Mouse (Mus musculus) liver, embryonic 14.5 days (tissue): ENCODE data around the gene Gatd1. TPM values are rescaled to one million over a fixed set of nuclear protein-coding genes. Genes with fewer than 3 reads are reported as not detected.

Experiments used
- ATAC-seq: fragments of 200-750 bp; cut with Nextera tagmentation; 2 replicates; pipeline ENCODE4 v1.8.0; 2017; ENCODE audit warnings: moderate number of reproducible peaks, mild to moderate bottlenecking, moderate library complexity; ENCODE audit not compliant: insufficient read depth
- DNase-seq, 3 experiments: peaks; one replicate each; pipeline ENCODE4 v3.0.0-alpha.2; 2012 to 2013; ENCODE audit warnings: low read depth in 3 of 3, low spot score in 3 of 3
- H3K27ac ChIP-seq: fragments of 300-500 bp; sonication (generic); 2 replicates; pipeline ENCODE4 v1.5.1; 2014; ENCODE audit warnings: moderate library complexity, mild to moderate bottlenecking, control low read depth, inconsistent platforms
- H3K27me3 ChIP-seq: fragments of 300-500 bp; sonication (generic); 2 replicates; pipeline ENCODE4 v1.6.1; 2014; ENCODE audit warnings: mild to moderate bottlenecking, low read length, moderate library complexity; ENCODE audit not compliant: control insufficient read depth, insufficient read depth
- H3K36me3 ChIP-seq: fragments of 300-500 bp; sonication (generic); replicated peaks from 2 replicates; pipeline ENCODE4 v1.6.1; 2014; ENCODE audit warnings: low read depth; ENCODE audit not compliant: control insufficient read depth, insufficient read depth
- H3K4me1 ChIP-seq, 2 experiments: fragments of 200-500 bp in 1 of 2; fragments of 300-500 bp in 1 of 2; sonication (generic) in 1 of 2; replicated peaks; 2 replicates each; pipeline ENCODE4 v1.6.1; 2012 to 2014; ENCODE audit warnings: antibody characterized with exemption in 1 of 2, inconsistent platforms in 1 of 2, low read length in 1 of 2; ENCODE audit not compliant: control insufficient read depth in 2 of 2, insufficient read depth in 2 of 2
- H3K4me2 ChIP-seq: fragments of 300-500 bp; sonication (generic); 2 replicates; pipeline ENCODE4 v1.6.1; 2014; ENCODE audit warnings: low read depth, mild to moderate bottlenecking, control low read depth, moderate library complexity
- H3K4me3 ChIP-seq, 2 experiments: fragments of 200-500 bp in 1 of 2; fragments of 300-500 bp in 1 of 2; sonication (generic) in 1 of 2; 2 replicates each; pipeline ENCODE4 v1.5.1; 2012 to 2014; ENCODE audit warnings: low read depth in 2 of 2, low read length in 2 of 2, mild to moderate bottlenecking in 2 of 2, control low read depth in 1 of 2, inconsistent platforms in 1 of 2, moderate library complexity in 1 of 2; ENCODE audit not compliant: insufficient read depth in 1 of 2
- H3K9ac ChIP-seq: fragments of 300-500 bp; sonication (generic); replicated peaks from 2 replicates; pipeline ENCODE4 v1.6.1; 2014; ENCODE audit warnings: mild to moderate bottlenecking, control low read depth, moderate library complexity
- H3K9me3 ChIP-seq: fragments of 300-500 bp; sonication (generic); 2 replicates; pipeline ENCODE4 v1.6.1; 2016; ENCODE audit warnings: low read length, mixed read lengths; ENCODE audit not compliant: control insufficient read depth
- CTCF ChIP-seq: IDR thresholded peaks from 2 replicates; pipeline ENCODE4 v1.5.1; 2016; ENCODE audit warnings: antibody characterized with exemption, low read depth, control low read depth
- EP300 ChIP-seq: IDR thresholded peaks from 2 replicates; pipeline ENCODE4 v1.6.1; 2016; ENCODE audit warnings: antibody characterized with exemption, low read depth
- WGBS: fragments of 180-500 bp; shearing (Covaris S2); extraction: QIAGEN DNeasy Blood & Tissue Kit; methylation state at CpG from one replicate; pipeline ENCODE4 v1.1.7; 2014; ENCODE audit not compliant: insufficient replicate concordance; 5-methylcytosine and 5-hydroxymethylcytosine counted together
- polyA plus RNA-seq, 2 experiments: library from polyadenylated mRNA; depleted of rRNA in 1 of 2; stranded (reverse) in 1 of 2; unstranded in 1 of 2; fragments of >200 nt; fragmentation: Nextera tagmentation in 1 of 2; extraction: Ambion mirVana in 1 of 2; gene quantifications; 2 replicates each; pipeline versions ENCODE4 v1.2.1 to v1.2.3; 2012 to 2014

Gatd1 gene
- polyA plus RNA-seq, 2 experiments = 8.7 to 13.8 TPM

DNA sequence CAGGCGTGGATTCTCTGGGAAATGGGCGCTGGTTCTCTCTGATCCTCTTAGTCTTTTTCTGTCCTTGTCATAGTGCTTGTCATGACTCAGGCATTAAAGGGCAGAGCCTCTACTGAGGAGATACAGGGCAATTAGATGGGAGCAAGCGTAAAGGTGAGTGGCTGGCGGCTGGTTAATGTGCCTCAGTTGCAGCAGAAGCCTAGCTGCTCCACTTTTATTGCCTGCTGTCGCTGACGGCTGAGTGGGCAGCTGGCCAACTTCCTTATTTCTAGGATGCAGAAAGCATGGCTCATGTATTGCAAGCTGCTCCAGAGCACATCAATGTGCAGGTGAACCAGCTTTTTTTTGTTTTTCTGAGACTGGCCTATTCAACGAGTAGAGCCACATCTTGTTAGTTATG, 5.0 kb upstream of the Gatd1 start:
- Histone ChIP-seq H3K4me2 (no peak overlapping the region), H3K27ac (no peak overlapping the region), H3K9ac (no peak overlapping the region), H3K4me3 (no peak overlapping the region), H3K4me1 (peaks cover 8% of the 10 kb centered on the region in 2 experiments), H3K36me3 (no peaks in the 10 kb centered on the region), H3K27me3 (no peaks in the 10 kb centered on the region), H3K9me3 (no peaks in the 10 kb centered on the region)
- no peak for DNase-seq
- WGBS = 47% methylated on average over 7 of the region's 7 CpGs
- no peak for ATAC-seq
- TF ChIP-seq CTCF (no peak), EP300 (no peak)

DNA sequence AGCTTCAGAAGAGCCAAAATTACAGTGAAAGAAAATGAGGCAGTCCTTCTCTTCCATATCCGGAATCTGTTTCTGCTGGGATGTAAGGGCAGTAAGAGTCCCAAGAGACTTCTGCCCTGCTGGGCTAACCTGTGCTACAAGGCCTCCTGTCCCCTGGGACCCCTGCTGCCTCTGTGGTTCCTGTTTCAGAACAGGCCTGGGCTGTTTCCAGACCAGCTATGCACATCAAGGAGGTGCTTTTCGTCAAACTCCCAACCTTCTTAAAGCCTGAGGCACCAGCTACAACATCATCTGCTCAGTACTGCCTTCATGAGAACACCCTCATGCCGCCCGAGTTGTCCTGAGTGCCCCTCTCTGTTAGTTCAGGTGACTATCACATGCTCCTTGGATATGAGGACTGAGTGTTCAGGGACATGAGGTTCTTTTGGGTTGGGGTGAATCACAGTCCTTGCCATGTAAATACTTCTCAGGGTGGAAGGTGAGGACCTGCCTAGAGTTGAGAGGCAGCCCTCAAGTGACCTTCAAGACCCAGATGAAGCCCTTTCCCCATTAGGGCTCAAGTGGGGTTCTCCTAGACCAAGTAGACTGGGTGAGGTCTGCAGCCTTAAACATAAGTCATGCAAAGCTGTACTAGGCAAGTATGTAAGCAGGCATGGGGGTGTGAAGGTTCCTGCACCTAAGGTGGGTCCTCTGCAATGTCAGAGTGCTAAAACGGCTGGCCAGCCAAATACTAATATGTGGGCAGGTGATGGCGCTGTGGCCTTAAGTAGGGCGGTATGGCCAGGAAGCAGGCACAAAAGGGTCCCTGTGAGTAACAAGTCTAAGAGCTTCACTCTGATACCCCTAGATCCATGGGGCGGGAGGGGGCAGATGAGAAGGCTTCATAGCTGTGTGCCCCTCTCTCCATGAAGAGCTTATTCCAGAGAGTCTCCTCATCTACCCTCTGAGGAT, 4.1 kb upstream of the Gatd1 start:
- no peak for DNase-seq
- Histone ChIP-seq H3K27me3 (no peaks in the 10 kb centered on the region), H3K4me3 (no peak overlapping the region), H3K27ac (no peak overlapping the region), H3K9me3 (no peaks in the 10 kb centered on the region), H3K4me1 (peaks cover 11 to 12% of the 10 kb centered on the region in 2 experiments), H3K4me2 (no peak overlapping the region), H3K36me3 (no peaks in the 10 kb centered on the region), H3K9ac (no peak overlapping the region)
- WGBS = 62% methylated on average over 8 of the region's 8 CpGs
- ATAC-seq = no peak
- TF ChIP-seq EP300 (no peak), CTCF (peak; percentile 44)

DNA sequence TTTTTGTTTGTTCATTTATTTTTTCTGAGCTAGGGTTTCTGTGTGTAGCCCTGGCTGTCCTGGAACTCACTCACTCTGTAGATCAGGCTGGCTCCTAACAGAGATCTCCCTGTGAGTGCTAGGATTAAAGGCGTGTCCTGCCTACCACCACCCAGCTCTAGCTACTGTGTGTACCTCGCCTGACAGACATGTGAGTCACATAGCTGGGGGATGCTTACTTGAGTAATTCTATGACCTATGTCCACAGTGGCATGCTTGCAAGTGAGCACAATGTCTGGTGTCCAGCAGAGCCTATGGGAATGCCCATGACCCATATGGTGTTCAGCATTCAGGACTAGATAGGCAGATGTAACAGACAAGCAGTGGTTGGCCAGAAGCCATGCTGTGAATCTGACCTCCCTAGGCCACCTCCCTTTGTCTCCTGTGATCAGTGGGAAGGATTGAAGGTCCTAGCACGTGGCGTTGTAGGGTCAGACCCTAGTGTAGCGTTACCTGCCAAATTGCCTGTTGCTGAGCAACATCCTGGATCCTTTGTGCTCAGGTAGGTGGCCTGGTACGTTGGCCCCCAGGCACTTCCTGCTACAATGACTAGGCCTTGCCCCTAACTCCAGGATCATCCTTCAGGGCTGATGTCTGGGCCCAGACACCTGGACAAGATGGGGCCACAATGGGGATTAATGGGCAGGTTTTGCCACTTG, 2.4 kb upstream of the Gatd1 start:
- ATAC-seq (no peak), DNase-seq (no peak)
- H3K4me3 ChIP-seq = no peak overlapping the region
- H3K4me2 ChIP-seq = no peak overlapping the region
- no peak overlapping the region for H3K9ac ChIP-seq
- TF ChIP-seq CTCF (no peak), EP300 (no peak)
- 71% methylated on average over 6 of the region's 6 CpGs for WGBS
- no peak overlapping the region for H3K27ac ChIP-seq
- H3K27me3 ChIP-seq = no peaks in the 10 kb centered on the region
- no peaks in the 10 kb centered on the region for H3K36me3 ChIP-seq
- H3K4me1 ChIP-seq = peaks cover 11 to 14% of the 10 kb centered on the region in 2 experiments
- H3K9me3 ChIP-seq = no peaks in the 10 kb centered on the region

DNA sequence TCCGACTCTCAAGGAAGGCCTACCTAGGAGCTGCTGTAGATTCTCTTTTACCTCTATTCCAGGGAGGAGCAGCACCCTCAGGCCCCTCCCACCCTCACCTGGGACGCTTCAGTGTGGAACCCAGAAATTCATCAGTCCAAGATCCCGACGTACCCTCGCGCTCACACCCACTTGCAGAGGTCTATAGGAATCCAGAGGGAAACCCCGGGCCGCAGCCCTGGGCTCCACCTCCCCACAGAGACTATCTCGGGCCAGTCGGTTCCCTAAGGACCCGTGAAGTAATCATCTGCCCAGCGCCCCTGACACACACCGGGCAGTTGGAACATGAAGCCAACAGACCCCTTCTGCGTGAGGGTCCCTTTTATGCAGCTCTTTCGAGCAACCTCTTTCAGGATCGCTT, 605 bp downstream of the Gatd1 start:
- Histone ChIP-seq H3K27ac (peak overlapping the region; percentile 72), H3K9me3 (no peaks in the 10 kb centered on the region), H3K9ac (peak overlapping the region; percentile 90), H3K4me1 (peaks cover 11 to 14% of the 10 kb centered on the region in 2 experiments), H3K4me2 (peak overlapping the region; percentile 100), H3K4me3 (peak overlapping the region; percentile 84 to 89), H3K36me3 (peaks cover 2% of the 10 kb centered on the region; the same call in 1 of the 2 replicates), H3K27me3 (no peaks in the 10 kb centered on the region)
- DNase-seq = no peak
- TF ChIP-seq CTCF = no peak
- TF ChIP-seq EP300 = no peak
- peak; percentile 10; the same call in 1 of the 2 replicates for ATAC-seq
- 3% methylated on average over 16 of the region's 16 CpGs for WGBS

DNA sequence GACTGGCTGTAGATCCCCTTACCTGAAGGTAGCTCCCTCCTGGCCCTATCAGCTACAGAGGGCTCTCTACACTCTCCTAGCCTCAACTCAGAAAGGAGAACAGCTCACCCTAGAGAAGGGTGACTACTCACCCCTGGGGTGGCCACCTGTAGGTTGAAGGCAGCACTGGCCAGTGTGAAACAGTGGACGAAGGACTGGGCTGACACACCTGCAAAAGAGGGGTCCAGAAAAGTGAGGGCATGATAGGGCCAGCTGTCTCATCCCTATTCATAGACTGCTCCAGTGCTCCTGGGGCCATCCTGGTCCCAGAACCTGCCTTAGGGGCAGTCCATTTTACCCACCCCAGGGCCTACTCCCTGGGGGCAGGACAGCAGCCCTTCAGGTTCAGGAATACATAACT, 2.3 kb downstream of the Gatd1 start:
- TF ChIP-seq CTCF (no peak), EP300 (no peak)
- ATAC-seq (no peak), DNase-seq (no peak)
- Histone ChIP-seq H3K9me3 (no peaks in the 10 kb centered on the region), H3K36me3 (peaks cover 4% of the 10 kb centered on the region; the same call in 1 of the 2 replicates), H3K4me1 (peaks cover 11 to 14% of the 10 kb centered on the region in 2 experiments), H3K27ac (no peak overlapping the region), H3K4me3 (no peak overlapping the region), H3K9ac (no peak overlapping the region), H3K27me3 (no peaks in the 10 kb centered on the region), H3K4me2 (no peak overlapping the region)
- WGBS = 77% methylated on average over 1 of the region's 1 CpGs
